Mouse (Mus musculus) T-cell, adult 2 months (primary cell): ENCODE results near the gene Foxn4.

ENCODE experiments used
- DNase-seq: peaks from one replicate; pipeline ENCODE4 v3.0.0; 2022; ENCODE audit warnings: low spot score

Gene Foxn4

DNA sequence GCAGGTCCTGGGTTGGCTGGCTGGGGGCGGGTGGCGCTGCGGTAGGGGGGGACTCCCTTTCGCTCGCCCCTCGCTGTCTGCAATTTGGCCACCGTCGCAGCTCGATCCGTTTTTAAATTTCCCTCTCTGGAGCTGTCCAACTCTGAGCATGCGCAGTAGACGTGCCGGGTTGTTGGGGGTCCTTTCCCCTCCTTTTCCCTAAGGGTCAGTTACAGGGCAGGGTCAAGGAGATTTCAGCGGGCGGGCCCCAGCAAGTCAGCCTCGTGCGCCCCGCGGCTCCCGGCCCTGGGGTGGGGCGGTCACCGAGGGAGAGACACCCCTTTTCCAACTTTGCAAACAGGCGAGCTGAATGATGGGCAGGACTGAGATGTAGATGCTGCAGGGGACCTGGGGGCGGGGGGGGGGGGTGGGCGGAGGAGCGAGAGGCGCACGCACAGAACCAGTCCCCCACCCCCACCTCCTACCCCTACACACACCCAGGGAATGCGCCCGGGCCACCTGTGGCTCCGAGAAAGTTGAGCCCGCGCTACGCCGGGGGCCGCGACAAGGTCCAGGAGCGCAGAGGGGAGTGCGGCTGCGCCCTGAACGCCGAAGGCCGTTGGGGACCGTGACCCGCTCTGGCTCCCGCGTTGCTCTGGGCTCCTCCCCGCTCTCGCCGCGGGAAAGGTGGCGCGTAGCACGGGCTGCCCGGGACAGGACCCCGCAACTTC lies at the start of gene Foxn4:
Gene Foxn4 (minus strand): TSS at position 115 of the 710 bp plus-strand sequence.
- no peak for DNase-seq

- DNase-seq: peak; percentile 82
These were observed 49.6 kb upstream of the Foxn4 start for GRCm38 (mm10) chr5:114323105-114323790.

DNA sequence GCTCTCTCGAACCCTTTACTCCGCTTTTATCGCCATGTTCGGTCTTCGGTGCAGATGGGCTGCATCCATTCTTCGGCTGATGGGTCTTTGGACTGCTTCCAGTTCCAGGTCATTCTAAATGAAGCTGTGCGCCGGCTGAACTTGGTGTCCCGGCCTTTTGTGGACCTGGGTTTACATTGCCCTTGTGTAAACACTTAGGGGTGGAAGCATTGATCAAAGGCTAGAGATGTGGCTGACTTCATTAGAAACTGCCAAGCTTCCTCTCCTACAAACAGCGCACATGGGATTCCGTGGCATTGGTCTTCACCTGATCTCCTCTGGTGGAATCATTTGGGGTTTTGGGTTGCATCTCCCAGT lies 36.1 kb upstream of the Foxn4 start:
- DNase-seq: no peak

DNA sequence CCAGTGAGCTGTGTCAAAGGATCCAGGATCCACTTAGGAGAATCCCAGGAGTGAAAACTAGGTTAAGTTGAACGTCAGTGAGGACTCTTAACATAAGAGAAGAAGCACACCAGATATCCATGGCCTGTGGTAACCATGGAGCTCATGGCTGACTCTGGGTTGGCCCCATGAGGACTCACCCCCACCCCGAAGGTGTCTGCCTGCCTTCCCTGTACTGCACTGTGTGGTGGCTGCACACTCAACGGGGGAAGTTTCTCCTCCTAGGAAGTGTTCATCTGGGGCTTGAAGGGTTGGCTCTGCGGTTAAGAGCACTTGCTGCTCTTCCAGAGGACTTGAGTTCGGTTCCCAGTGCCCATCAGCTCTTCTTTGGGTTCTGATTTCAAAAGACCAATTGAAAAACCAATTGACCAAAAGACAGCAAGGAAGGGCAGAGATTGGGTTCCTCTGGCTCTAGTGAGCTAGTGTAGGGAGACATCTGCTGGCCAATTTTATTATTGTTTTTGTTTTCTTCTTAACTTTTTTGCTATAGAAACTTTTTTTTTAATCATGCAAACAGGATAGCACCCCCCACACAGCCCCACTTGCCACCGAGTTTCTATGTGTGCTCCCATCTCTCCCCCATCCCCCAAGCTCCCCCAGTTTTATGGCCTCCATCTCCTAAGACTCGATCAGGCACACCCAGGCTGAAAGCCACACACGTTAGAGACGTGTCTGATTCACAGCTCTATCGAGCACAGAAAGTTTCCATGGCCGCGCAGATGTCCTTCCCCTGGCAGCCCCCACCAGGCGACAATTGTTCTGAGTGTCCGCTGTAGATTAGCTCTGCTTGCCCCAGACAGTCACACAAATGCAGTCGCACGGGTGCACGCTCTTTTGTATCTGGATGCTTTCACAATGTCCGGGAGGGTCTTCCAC lies 35.4 kb upstream of the Foxn4 start:
- peak; percentile 10 for DNase-seq

DNA sequence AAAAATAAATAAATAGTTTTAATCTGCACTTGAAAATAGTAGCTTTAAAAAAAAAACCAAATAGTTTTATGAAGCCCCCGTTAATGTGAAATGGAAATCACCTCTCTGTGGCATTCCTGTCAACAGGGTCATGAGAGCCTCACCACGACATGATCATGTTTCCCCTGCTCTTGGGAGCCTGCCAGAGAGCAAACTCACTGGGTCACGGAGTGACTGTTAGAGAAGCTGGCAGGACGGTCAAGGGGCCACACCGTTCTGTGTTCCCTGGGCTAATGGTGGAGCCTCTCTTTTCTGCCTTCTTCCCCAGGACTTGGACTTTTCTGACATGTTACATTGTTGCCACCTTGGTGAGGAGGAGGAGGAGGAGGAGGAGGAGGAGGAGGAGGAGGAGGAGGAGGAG lies 32.9 kb upstream of the Foxn4 start:
- DNase-seq: no peak

- DNase-seq: no peak
These were observed 29.6 kb upstream of the Foxn4 start for GRCm38 (mm10) chr5:114303166-114303565.

DNA sequence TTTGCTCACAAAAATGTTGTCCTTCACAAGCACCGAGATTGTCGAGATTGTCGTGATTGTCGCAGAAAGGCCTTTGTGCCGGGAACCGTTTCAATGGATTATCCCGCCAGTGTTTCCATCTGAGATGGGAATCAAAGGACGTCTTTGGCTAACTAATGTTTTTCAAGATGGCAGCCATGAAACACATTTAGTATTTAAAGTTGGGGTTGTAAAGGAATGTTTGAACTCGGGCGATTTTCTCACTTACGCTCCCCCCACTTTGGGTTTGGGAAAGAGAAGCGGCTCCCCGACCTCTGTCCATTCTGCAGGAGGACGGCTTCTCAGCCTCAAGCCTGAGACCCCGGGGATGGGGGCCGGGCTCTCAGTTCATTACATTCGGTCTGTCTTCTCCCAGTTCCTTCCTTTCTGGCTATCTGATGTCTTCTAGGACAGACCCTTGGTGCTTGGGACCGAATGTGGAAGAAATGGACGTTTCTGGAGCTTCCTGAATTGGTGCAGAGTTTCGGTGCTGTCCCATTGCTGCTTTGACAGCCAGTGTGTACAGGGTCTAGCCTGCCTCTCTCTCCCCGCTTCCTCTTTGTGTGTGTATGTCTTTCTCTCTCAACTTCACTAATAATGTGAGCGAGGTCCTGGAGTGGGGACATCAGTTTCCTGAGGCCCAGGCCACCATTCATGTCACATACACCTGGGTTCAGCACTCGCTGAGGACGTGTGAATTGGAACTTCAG lies 26.4 kb upstream of the Foxn4 start:
- no peak for DNase-seq

GRCm38 (mm10) chr5:114299156-114299855 lies 25.7 kb upstream of the Foxn4 start:
- no peak for DNase-seq

DNA sequence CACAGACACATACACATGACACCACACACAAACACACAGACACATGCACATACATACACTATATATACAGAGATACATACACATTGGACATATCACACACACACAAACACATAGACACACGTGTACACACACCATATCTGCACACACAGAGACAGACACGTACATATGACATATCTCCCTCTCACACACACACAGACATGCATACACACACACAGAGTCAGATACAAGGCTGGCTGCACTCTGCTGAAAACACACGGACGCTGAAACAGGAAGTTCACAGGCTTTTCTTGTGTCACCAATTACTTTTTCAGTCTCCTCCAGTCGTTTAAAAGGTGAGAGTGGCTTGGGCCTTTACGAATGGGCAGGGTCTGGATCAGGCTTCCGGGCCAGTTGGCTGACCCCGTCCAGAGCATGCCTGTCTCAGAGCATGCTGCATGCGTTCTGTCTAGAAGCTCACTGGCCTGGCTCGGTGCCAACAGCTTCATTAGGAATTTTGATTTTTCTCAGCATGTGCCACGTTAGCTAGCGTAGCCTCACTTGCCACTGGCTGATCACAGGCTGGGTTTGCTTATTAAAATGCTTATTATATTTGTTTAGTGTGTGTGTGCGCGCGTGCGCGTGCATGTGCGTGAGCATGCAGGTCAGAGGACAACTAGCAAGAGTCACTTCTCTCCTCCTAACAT lies 24.7 kb upstream of the Foxn4 start:
- no peak for DNase-seq

DNA sequence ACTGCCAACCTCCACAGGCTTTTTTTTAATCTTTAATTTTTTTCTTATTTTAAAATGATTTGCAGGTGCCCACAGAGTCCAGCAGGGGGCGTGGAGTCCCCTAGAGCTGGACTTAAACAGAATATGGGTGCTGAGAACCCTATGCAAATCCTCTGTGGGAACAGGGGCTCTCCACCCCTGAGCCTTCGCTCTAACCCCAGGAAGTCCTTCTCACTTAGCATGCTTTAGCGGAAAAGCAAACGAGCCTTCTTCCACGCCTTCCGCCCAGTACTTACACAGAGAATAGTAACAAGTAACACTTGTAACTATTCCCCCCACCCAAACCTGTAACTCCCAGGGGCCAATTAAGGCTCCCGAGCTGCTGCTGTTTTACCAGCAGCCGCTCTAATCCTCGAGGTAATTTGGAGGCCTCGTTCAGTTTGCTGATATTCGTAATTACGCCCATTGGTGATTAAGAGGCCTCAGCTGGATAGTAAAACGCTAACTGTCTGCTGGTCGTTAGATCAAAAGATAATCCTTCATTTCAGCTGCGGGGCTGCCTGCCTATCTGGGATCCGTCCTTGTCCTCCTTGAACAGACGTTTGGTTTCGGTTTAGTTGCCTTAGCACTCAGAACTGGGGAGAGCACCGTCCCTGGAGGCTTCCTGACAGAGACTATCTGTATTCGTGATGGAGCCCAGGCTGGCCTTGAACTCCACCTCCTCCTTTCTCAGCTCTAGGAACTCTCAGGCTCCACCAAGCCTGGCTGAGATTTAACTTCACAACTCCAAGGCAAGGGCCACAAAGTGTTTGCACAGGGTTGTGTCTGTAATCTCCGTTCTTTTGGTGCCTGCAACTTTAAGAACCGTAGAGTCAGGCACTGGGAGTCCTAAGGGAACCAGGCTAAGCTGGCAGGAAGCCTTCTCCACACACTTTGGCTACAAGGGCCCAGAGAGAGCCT lies 23.4 kb upstream of the Foxn4 start:
- no peak for DNase-seq

GRCm38 (mm10) chr5:114290004-114290403 lies 16.4 kb upstream of the Foxn4 start:
- no peak for DNase-seq

- DNase-seq: no peak
These were observed 15.3 kb upstream of the Foxn4 start, which contains the start of gene Myo1h for GRCm38 (mm10) chr5:114288874-114289273. Gene Myo1h, plus strand, starts transcription at chr5:114289166.

GRCm38 (mm10) chr5:114288396-114288795 lies 14.8 kb upstream of the Foxn4 start:
- no peak for DNase-seq

GRCm38 (mm10) chr5:114286872-114287571 lies 13.4 kb upstream of the Foxn4 start:
- no peak for DNase-seq

GRCm38 (mm10) chr5:114286102-114286501 lies 12.5 kb upstream of the Foxn4 start:
- no peak for DNase-seq

DNA sequence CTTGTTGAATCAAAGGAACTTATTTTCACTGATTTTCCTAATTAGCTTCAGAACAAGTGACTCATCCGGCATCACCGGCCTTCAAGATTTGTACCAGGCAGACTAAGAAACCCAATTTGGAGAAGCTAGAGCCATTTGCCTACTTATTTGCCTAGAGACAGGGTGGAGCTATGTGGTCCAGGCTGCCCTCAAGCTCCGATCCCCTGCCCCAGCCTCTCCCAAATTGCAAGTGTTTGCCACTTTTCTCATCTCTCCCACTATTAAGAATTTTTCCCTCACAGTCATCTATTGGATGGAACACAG lies 11.7 kb upstream of the Foxn4 start:
- DNase-seq: no peak

DNA sequence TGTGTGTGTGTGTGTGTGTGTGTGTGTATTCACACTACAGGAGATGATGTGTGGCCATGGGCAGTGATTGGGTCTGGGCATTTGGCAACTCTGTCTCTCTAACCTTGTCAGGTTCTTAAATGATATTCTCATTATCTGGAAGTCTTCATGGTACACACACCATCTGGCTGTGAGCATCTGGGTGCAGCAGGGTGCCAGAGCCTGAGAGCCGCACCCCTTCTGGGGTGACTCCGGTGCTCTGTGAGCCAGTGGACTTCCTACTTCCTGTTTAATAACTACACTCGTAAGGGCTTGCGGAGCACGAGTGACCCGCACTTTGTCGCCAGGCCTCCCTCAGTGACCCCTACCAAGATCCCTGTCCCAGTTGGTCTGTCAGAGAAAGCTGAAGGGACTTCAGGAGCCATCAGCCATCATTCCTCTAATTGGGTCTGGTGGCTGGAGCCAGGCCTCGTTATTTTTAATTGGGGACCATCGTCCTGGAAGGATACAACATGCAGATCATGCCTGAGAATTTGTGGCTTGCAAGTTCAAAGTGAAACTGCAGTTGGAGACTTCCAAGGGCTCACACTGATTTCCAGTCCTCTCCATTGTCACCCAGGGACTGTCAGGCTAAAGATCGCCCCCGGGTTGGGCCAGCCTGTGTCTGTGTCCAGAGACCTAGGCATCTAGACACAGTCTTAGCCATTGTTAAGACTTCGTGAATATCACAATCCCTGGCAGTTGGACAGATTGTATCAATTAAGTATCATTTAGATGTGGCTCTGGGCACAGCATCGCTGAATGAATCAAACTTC lies 11.2 kb upstream of the Foxn4 start:
- no peak for DNase-seq

- DNase-seq: no peak
These were observed 8.7 kb upstream of the Foxn4 start for GRCm38 (mm10) chr5:114282346-114282745.
